In genomic region chrX:110810753-110811506, GRCm38 (mm10) we compare ENCODE assay signal across 18 mouse cellular contexts. TPM values are rescaled to one million over a fixed set of nuclear protein-coding genes. Genes with fewer than 3 reads are reported as not detected.
DNase-seq lines count a peak whose midpoint lies in the region; ATAC-seq and TF ChIP-seq lines count a peak whose summit lies in the region.
"Had no signal": no experiment of that assay in that cellular context is flagged by ENCODE, and none has a peak within 500 bp of the region (broad histone marks: within the 10 kb centered on the region; RNA-seq: fewer than 3 reads in every experiment).

No protein-coding gene starts in this region.

- no peaks in the 10 kb centered on the region for H3K9me3 ChIP-seq in neural tube, embryonic 11.5 days (ENCODE audit: control insufficient read depth, low read length)
- H3K9me3 ChIP-seq in hindbrain, embryonic 13.5 days: no peaks in the 10 kb centered on the region
- no peaks in the 10 kb centered on the region for H3K9me3 ChIP-seq in midbrain, embryonic 15.5 days
- no peaks in the 10 kb centered on the region for H3K9me3 ChIP-seq in stomach, postnatal 0 days (ENCODE audit: control insufficient read depth, low read length)
- H3K9me3 ChIP-seq: heart, embryonic 13.5 days; kidney, embryonic 15.5 days; lung, embryonic 15.5 days had no signal

- H3K27me3 ChIP-seq in neural tube, embryonic 11.5 days (ENCODE audit: control insufficient read depth, insufficient read depth, low read length): no peaks in the 10 kb centered on the region
- no peaks in the 10 kb centered on the region for H3K27me3 ChIP-seq in hindbrain, embryonic 13.5 days
- no peaks in the 10 kb centered on the region for H3K27me3 ChIP-seq in midbrain, embryonic 15.5 days (replicated peaks)
- no peaks in the 10 kb centered on the region for H3K27me3 ChIP-seq in stomach, postnatal 0 days (ENCODE audit: control insufficient read depth, insufficient read depth, low read length)

- H3K27ac ChIP-seq in neural tube, embryonic 11.5 days (ENCODE audit: low read depth, low read length): peak overlapping the region; percentile 81
- H3K27ac ChIP-seq in hindbrain, embryonic 13.5 days: peak overlapping the region; percentile 79
- H3K27ac ChIP-seq in midbrain, embryonic 15.5 days: peak overlapping the region; percentile 91
- H3K27ac ChIP-seq in stomach, postnatal 0 days (replicated peaks): no peak overlapping the region
- H3K27ac ChIP-seq: heart, embryonic 13.5 days; kidney, embryonic 15.5 days; lung, embryonic 15.5 days had no signal

- H3K4me1 ChIP-seq in neural tube, embryonic 11.5 days (ENCODE audit: control insufficient read depth, insufficient read depth, low read length): no peaks in the 10 kb centered on the region
- 0 out of 2 replicates have a peak, but pooled peaks cover 2% of the 10 kb centered on the region for H3K4me1 ChIP-seq in hindbrain, embryonic 13.5 days (replicated peaks)
- H3K4me1 ChIP-seq in midbrain, embryonic 15.5 days: no peaks in the 10 kb centered on the region
- H3K4me1 ChIP-seq in stomach, postnatal 0 days (replicated peaks; ENCODE audit: control insufficient read depth, insufficient read depth): no peaks in the 10 kb centered on the region
- H3K4me1 ChIP-seq: lung, embryonic 15.5 days had no signal

- H3K4me2 ChIP-seq in neural tube, embryonic 11.5 days (ENCODE audit: low read depth): peak overlapping the region; percentile 30; the same call in 1 of the 2 replicates
- H3K4me2 ChIP-seq in hindbrain, embryonic 13.5 days: peak overlapping the region; percentile 57
- peak overlapping the region; percentile 49 for H3K4me2 ChIP-seq in midbrain, embryonic 15.5 days
- H3K4me2 ChIP-seq in stomach, postnatal 0 days (replicated peaks; ENCODE audit: low read depth): no peak overlapping the region
- H3K4me2 ChIP-seq: heart, embryonic 13.5 days; kidney, embryonic 15.5 days; lung, embryonic 15.5 days had no signal

- 38% methylated on average over 5 of the region's 5 CpGs for WGBS in neural tube, embryonic 11.5 days
- WGBS in hindbrain, embryonic 13.5 days: 18% methylated on average over 5 of the region's 5 CpGs
- whole genome bisulfite sequencing in midbrain, embryonic 15.5 days: 21% methylated on average over 5 of the region's 5 CpGs
- WGBS in stomach, postnatal 0 days: 60% methylated on average over 5 of the region's 5 CpGs

- H3K4me3 ChIP-seq in neural tube, embryonic 11.5 days (ENCODE audit: low read depth, low read length): peak overlapping the region; percentile 29; the same call in 1 of the 2 replicates
- H3K4me3 ChIP-seq in hindbrain, embryonic 13.5 days: peak overlapping the region; percentile 29
- H3K4me3 ChIP-seq in midbrain, embryonic 15.5 days: peak overlapping the region; percentile 33
- H3K4me3 ChIP-seq in stomach, postnatal 0 days (ENCODE audit: low read depth, low read length): no peak overlapping the region
- H3K4me3 ChIP-seq: heart, embryonic 13.5 days; kidney, embryonic 15.5 days; lung, embryonic 15.5 days had no signal

- no peak for TF ChIP-seq CTCF in stomach, postnatal 0 days (IDR thresholded peaks at IDR 0.05; ENCODE audit: low read depth)

- H3K36me3 ChIP-seq in neural tube, embryonic 11.5 days (ENCODE audit: control insufficient read depth, insufficient read depth, low read length): no peaks in the 10 kb centered on the region
- H3K36me3 ChIP-seq in hindbrain, embryonic 13.5 days: no peaks in the 10 kb centered on the region
- H3K36me3 ChIP-seq in midbrain, embryonic 15.5 days (replicated peaks): no peaks in the 10 kb centered on the region
- no peaks in the 10 kb centered on the region for H3K36me3 ChIP-seq in stomach, postnatal 0 days (ENCODE audit: control insufficient read depth, insufficient read depth, low read length)
- H3K36me3 ChIP-seq: heart, embryonic 13.5 days; kidney, embryonic 15.5 days; lung, embryonic 15.5 days had no signal

- no peak overlapping the region for H3K9ac ChIP-seq in neural tube, embryonic 11.5 days (ENCODE audit: low read length)
- H3K9ac ChIP-seq in hindbrain, embryonic 13.5 days: no peak overlapping the region
- H3K9ac ChIP-seq in midbrain, embryonic 15.5 days: no peak overlapping the region; the same call in 1 of the 2 replicates
- H3K9ac ChIP-seq in stomach, postnatal 0 days (ENCODE audit: low read length): no peak overlapping the region
- H3K9ac ChIP-seq: heart, embryonic 13.5 days; kidney, embryonic 15.5 days; lung, embryonic 15.5 days had no signal

- no peak for TF ChIP-seq EP300 in stomach, postnatal 0 days (optimal IDR thresholded peaks at IDR 0.05)

- peak; percentile 19 for DNase-seq in neural tube, embryonic 11.5 days (ENCODE audit: low spot score)
- DNase-seq in neural tube, embryonic 10.5 days (ENCODE audit: extremely low spot score, low spot score): no peak
- no peak for DNase-seq in heart, adult 8-10 months (ENCODE audit: low spot score)
- DNase-seq in stomach, postnatal 0 days (ENCODE audit: low spot score): no peak
- DNase-seq in cerebellum, adult 11 months: no peak
- DNase-seq: cerebellum, adult 2 months; gastrocnemius, postnatal 36 days; right cerebral cortex, postnatal 14 days; thymus, adult 2 months had no signal

- ATAC-seq in neural tube, embryonic 11.5 days (ENCODE audit: insufficient read depth, low FRiP score, low TSS enrichment): peak; percentile 56
- ATAC-seq in hindbrain, embryonic 13.5 days (ENCODE audit: low FRiP score): no peak
- ATAC-seq in midbrain, embryonic 15.5 days (replicated peaks): no peak
- no peak for ATAC-seq in erythroid progenitor cell, adult 5-6 weeks (replicated peaks; ENCODE audit: low FRiP score, poor library complexity, severe bottlenecking)
- no peak for ATAC-seq in stomach, postnatal 0 days (ENCODE audit: low FRiP score, low TSS enrichment)
- ATAC-seq: Patski had no signal

RNA-seq across cellular contexts. Expression of gene Pou3f4, which starts 3.1 kb away (rescaled TPM):
- polyA plus RNA-seq in neural tube, embryonic 11.5 days (2014; fragmentation: Nextera tagmentation; extraction: Ambion mirVana): 7.9 and 9.6 TPM in 2 replicates
- 17.3 and 18.8 TPM in 2 replicates for polyA plus RNA-seq in hindbrain, embryonic 13.5 days (2015; fragmentation: Nextera tagmentation; extraction: Ambion mirVana)
- 26.2 and 26.3 TPM in 2 replicates for polyA plus RNA-seq in midbrain, embryonic 15.5 days (2015; fragmentation: Nextera tagmentation; extraction: Ambion mirVana)
- not detected for total RNA-seq in heart, adult 8-10 months (2022)
- total RNA-seq in erythroid progenitor cell, adult 5-6 weeks (2015; ENCODE audit: low replicate concordance): not detected in 2 replicates
- not detected in 2 replicates for total RNA-seq in erythroid progenitor cell, adult 5-6 weeks (2017; ENCODE audit: low replicate concordance)
- 0.06 and 0.08 TPM in 2 replicates for polyA plus RNA-seq in stomach, postnatal 0 days (2015; fragmentation: Nextera tagmentation; extraction: Ambion mirVana)
- total RNA-seq: gastrocnemius, postnatal 36 days; liver, adult 2 months; megakaryocyte, adult 5-6 weeks had no signal
- polyA plus RNA-seq: liver, adult 2 months; Patski; thymus, adult 2 months had no signal
